7 mouse cellular contexts compared by ENCODE assay signal in genomic region chr17:70968606-70969191, GRCm38 (mm10). TPM values are rescaled to one million over a fixed set of nuclear protein-coding genes. Genes with fewer than 3 reads are reported as not detected.
DNase-seq lines count a peak whose midpoint lies in the region; ATAC-seq and TF ChIP-seq lines count a peak whose summit lies in the region.

No protein-coding gene starts in this region.

- TF ChIP-seq CTCF in brain, embryonic 14.5 days (IDR thresholded peaks at IDR 0.05; ENCODE audit: borderline replicate concordance, extremely low read depth, insufficient read depth, insufficient read length): 0 out of 2 replicates have a peak, but pooled peaks have one; percentile 11

- H3K9me3 ChIP-seq in lung, embryonic 16.5 days (ENCODE audit: control insufficient read depth, low read length): no peaks in the 10 kb centered on the region

- no peak overlapping the region for H3K9ac ChIP-seq in lung, embryonic 16.5 days (ENCODE audit: low read length)

- no peak overlapping the region for H3K27ac ChIP-seq in lung, embryonic 16.5 days (ENCODE audit: low read length)

- peaks cover 5% of the 10 kb centered on the region; the same call in 1 of the 2 replicates for H3K36me3 ChIP-seq in lung, embryonic 16.5 days (ENCODE audit: control insufficient read depth, insufficient read depth, low read length)

- H3K4me1 ChIP-seq in lung, embryonic 16.5 days (replicated peaks; ENCODE audit: control insufficient read depth, insufficient read depth, low read length): no peaks in the 10 kb centered on the region; the same call in 1 of the 2 replicates

- H3K4me3 ChIP-seq in lung, embryonic 16.5 days (ENCODE audit: low read length): no peak overlapping the region

- peak; percentile 56 for ATAC-seq in lung, embryonic 16.5 days (ENCODE audit: low read depth)
- peak; percentile 59 for ATAC-seq in neutrophil, adult 5-6 weeks (ENCODE audit: extremely low read depth, insufficient number of reproducible peaks, low FRiP score, poor library complexity, severe bottlenecking)

- DNase-seq in lung, adult 18-20 months: no peak
- DNase-seq in brain, embryonic 14.5 days (ENCODE audit: low read depth): peak; percentile 82
- peak; percentile 37 for DNase-seq in hindlimb bud, embryonic 11.5 days (ENCODE audit: extremely low spot score, low read depth, low spot score)
- DNase-seq in T-cell, adult 2 months (ENCODE audit: low spot score): no peak
- no peak for DNase-seq in right cerebral cortex, postnatal 4 days

- H3K4me2 ChIP-seq in lung, embryonic 16.5 days (ENCODE audit: low read depth, low read length): no peak overlapping the region

- WGBS in lung, embryonic 16.5 days: 15% methylated on average over 8 of the region's 8 CpGs

- TF ChIP-seq POLR2A in brain, embryonic 14.5 days (IDR thresholded peaks at IDR 0.05; ENCODE audit: borderline replicate concordance, extremely low read depth, insufficient read depth, insufficient read length, poor library complexity, severe bottlenecking): no peak

- H3K27me3 ChIP-seq in lung, embryonic 16.5 days (ENCODE audit: control insufficient read depth, insufficient read depth, low read depth, low read length): no peaks in the 10 kb centered on the region

RNA-seq across cellular contexts. Expression of gene Myom1, which starts 33.7 kb away (rescaled TPM):
- polyA plus RNA-seq in lung, embryonic 16.5 days (2015; fragmentation: Nextera tagmentation; extraction: Ambion mirVana): 11.4 and 13.2 TPM in 2 replicates
- 1.6 and 2.3 TPM in 2 replicates for polyA plus RNA-seq in brain, embryonic 14.5 days (2012; rRNA removed)
- 1.0 and 2.3 TPM in 2 replicates for total RNA-seq in neutrophil, adult 5-6 weeks (2017)

RNA-seq across cellular contexts. Expression of gene Myl12a, which starts 34.0 kb away (rescaled TPM):
- 738 and 739 TPM in 2 replicates for polyA plus RNA-seq in lung, embryonic 16.5 days (2015; fragmentation: Nextera tagmentation; extraction: Ambion mirVana)
- 77.6 and 83.0 TPM in 2 replicates for polyA plus RNA-seq in brain, embryonic 14.5 days (2012; rRNA removed)
- 159 and 183 TPM in 2 replicates for total RNA-seq in neutrophil, adult 5-6 weeks (2017)

Comparison
In these comparisons a context has a peak if more than half of its experiments do, and no peak if none do; other contexts are left out.
1. DNase-seq: peak in brain, embryonic 14.5 days (single experiment) and hindlimb bud, embryonic 11.5 days (single experiment); none in lung, adult 18-20 months (0 of 2), T-cell, adult 2 months (single experiment) and right cerebral cortex, postnatal 4 days (single experiment).